Mouse (Mus musculus) retina, embryonic 14.5 days (tissue): ENCODE measurements at regions not wholly inside any gene's neighbourhood (a gene's known extent, or its start where the extent isn't known, plus 50 kb on each side); places are given as distances from the start of the nearest gene placed in this dataset.
"Not testable (repeated sequence)": the region's sequence is repeated elsewhere in the genome, so short reads cannot be mapped to it uniquely, and the experiment has no call there.

Experiments
- DNase-seq: peaks from one replicate; pipeline ENCODE4 v3.0.0-alpha.2; 2015; ENCODE audit warnings: low spot score

- not testable (repeated sequence) for DNase-seq
These were observed 112.1 kb upstream of the Sipa1l1 start for GRCm38 (mm10) chr12:82056782-82057611.

GRCm38 (mm10) chr12:82064986-82065385, 104.1 kb upstream of the Sipa1l1 start:
- DNase-seq, result no peak

- peak; percentile 15 for DNase-seq
These were observed 102.3 kb upstream of the Sipa1l1 start for GRCm38 (mm10) chr12:82066860-82067259.

GRCm38 (mm10) chr12:82069621-82070020, 99.5 kb upstream of the Sipa1l1 start:
- DNase-seq, result no peak

GRCm38 (mm10) chr12:82072810-82073465, 96.2 kb upstream of the Sipa1l1 start:
- no peak for DNase-seq

GRCm38 (mm10) chr12:82075479-82076221, 93.5 kb upstream of the Sipa1l1 start:
- DNase-seq, result no peak

- no peak for DNase-seq
These were observed 92.4 kb upstream of the Sipa1l1 start for GRCm38 (mm10) chr12:82076766-82077165.

GRCm38 (mm10) chr12:82077945-82078344, 91.2 kb upstream of the Sipa1l1 start:
- no peak for DNase-seq

- no peak for DNase-seq
These were observed 90.4 kb upstream of the Sipa1l1 start for GRCm38 (mm10) chr12:82078740-82079139.

- no peak for DNase-seq
These were observed 88.8 kb upstream of the Sipa1l1 start for GRCm38 (mm10) chr12:82080196-82080880.

- not testable (repeated sequence) for DNase-seq
These were observed 86.5 kb upstream of the Sipa1l1 start for GRCm38 (mm10) chr12:82082596-82082995.

GRCm38 (mm10) chr12:82085771-82086400, 83.2 kb upstream of the Sipa1l1 start:
- no peak for DNase-seq

- no peak for DNase-seq
These were observed 82.7 kb upstream of the Sipa1l1 start for GRCm38 (mm10) chr12:82086441-82086840.

GRCm38 (mm10) chr12:82089288-82089687, 79.8 kb upstream of the Sipa1l1 start:
- DNase-seq, result no peak

- no peak for DNase-seq
These were observed 75.8 kb upstream of the Sipa1l1 start for GRCm38 (mm10) chr12:82093317-82093716.

- DNase-seq, result no peak
These were observed 73.7 kb upstream of the Sipa1l1 start for GRCm38 (mm10) chr12:82095396-82095795.

- no peak for DNase-seq
These were observed 72.0 kb upstream of the Sipa1l1 start for GRCm38 (mm10) chr12:82097126-82097525.

GRCm38 (mm10) chr12:82097620-82098019, 71.5 kb upstream of the Sipa1l1 start:
- DNase-seq, result no peak

GRCm38 (mm10) chr12:82104211-82104610, 64.9 kb upstream of the Sipa1l1 start:
- no peak for DNase-seq

GRCm38 (mm10) chr12:82105184-82106031, 63.7 kb upstream of the Sipa1l1 start:
- no peak for DNase-seq

- DNase-seq, result peak; percentile 12
These were observed 53.4 kb upstream of the Sipa1l1 start for GRCm38 (mm10) chr12:82115766-82116165.
